Mouse (Mus musculus): ENCODE measurements at regions not wholly inside any gene's neighbourhood (a gene's known extent, or its start where the extent isn't known, plus 50 kb on each side); places are given as distances from the start of the nearest gene placed in this dataset.

DNA sequence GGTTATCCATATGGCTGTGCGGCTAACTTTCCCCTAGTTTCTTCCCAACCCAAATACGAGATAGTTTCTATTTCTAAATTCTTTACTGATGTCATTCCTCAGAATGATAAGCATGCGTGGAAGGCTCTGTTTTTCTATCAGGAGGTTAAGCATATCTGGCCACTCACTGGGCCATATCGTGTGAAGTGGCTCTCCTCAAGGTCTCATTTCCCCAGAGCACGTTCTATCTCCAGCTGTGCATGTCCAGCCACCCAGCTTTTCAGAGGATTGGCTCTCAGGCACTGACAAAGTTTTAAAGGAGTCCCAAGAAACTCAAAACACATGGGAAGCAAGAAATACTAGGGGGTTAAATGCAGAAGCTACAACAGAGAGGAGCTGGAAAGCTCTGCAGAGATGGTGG is 205.8 kb downstream of the Gm10260 start:
- no peak for DNase-seq

DNA sequence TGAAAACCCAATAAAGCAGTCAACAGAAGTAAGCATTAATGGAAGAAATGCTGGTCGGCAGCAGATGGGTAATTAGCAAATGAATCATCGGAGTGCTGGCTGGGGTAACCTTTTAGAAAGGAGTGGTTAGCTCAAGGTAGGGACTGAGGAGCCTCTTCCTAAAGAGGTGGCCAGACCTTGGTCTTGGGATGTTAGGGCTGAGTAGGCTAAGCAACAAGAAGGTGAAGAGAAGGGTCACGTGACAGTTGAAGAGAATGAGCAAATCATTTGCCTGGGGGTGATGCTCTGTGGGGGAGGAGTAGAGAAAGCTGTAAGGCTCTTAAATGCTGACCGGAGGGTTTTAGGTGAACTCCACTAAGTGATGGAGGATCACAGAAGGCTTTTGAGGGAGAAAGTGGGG is 208.2 kb downstream of the Gm10260 start:
- no peak for DNase-seq

DNA sequence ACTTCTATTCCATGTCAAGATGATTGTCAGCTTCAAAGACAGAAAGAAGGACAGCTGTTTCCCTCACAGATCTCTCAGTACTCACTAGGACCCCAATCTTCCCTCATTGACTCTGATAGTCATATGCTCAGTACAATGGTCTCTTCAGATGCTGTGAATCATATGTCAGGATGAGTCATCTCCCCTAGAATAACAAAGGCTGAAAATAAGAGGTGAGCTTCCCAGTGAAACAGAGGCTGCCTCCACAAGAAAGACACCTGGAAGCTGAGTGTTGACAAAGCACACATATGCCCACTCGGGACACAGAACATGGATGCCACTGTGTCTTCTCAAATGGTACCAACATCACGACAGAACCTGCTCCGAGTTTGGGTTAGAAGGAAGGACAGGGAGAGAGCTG is 209.6 kb downstream of the Gm10260 start:
- no peak for DNase-seq

DNA sequence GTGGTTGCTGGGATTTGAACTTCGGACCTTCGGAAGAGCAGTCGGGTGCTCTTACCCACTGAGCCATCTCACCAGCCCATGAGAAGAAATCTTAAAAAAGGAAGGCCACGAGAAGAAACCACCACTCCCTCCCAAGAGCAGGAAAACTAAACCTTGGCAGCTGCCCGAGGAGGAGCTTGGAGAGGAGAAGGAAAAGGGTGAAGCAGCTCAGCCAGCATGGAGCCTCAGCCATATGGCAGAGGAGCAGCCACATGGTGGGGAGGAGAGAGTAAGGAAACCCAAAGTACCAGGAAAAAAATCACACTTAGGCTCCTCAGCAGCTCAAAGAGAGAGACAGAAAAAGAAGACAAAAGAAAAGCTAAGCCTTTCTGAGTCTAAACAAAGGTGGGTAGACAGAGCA is 210.3 kb downstream of the Gm10260 start:
- DNase-seq = no peak

DNA sequence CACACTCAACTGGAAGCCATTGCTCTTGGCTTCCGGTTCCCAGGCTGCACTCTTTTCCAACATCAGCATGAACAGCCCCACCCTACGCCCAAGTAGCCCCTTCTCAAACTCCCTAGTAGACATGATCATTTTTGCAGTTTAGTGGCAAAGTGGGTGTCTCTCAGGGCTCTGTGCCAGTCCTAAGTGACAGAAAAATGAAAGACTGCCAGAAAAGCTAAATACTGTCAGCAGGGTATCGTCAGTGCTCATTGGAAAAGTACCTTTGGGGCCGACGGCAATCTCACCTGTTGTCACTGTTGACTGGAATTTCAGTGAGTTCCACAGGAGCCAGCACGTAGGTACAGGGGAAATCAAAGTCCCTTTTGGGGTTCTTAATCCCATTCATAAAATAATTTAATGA is 211.0 kb downstream of the Gm10260 start:
- no peak for DNase-seq

DNA sequence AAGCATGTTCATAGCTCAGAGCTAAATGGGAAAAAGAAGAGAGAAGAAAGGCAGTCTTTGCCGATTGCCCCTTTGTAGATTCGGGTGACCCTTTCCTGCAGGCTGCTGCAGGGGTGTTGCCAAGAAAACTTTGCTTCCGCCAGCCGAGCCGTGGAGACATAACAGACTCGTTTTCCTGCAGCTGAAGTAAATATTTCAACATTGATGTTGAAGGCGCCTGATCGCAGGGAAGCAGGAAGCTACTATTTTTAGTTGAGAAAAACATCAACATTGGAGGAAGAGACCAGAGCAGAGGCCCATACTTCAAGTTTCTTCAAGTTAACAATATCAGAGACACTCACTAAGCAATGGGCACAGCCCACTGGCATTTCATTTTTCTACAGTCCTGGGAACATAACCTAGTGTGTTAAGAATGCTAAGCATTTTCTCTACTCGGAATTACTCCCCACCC is 211.9 kb downstream of the Gm10260 start:
- peak; percentile 56 for DNase-seq

DNA sequence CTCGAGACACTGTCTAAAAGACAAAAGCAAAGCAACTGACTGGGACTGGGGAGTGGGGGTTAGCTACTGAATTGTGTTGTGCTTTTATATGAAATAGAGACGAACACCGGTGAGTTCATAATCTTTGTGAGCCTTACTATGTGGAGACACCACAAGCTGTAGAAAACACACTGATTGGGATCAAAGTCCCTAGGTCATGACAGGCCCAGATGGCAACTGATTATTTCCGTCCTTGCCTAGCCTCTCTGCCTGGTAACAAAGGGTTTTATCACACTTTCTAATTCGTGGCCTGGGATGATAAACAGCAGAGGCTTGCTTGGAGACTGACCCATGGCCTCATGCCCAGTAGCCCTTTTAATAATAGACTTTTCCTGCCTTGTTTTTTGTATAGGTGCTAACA is 213.5 kb downstream of the Gm10260 start:
- DNase-seq = no peak

DNA sequence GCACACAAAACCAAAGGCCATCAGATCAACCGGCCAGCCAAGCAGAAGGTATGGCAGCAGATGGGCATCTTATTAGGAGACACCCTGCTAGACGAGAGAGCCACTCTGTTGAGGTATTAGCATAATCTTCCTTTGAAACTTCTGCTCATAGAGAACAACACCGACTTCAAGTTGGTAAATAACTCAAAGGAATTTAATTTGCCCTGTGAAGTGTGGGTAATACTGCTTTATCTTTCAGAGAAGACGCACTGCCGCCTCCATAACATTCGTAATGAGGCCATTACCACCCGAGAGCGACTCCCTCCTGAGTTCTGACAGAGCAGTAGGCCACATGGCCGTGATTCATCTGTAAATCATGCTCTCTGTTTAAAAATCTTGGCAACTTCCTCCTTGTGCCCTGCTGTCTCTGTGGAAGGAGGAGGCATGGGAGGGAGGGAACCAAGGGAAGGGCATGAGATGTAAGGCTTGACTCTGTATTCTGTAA is 214.4 kb downstream of the Gm10260 start:
- no peak for DNase-seq

DNA sequence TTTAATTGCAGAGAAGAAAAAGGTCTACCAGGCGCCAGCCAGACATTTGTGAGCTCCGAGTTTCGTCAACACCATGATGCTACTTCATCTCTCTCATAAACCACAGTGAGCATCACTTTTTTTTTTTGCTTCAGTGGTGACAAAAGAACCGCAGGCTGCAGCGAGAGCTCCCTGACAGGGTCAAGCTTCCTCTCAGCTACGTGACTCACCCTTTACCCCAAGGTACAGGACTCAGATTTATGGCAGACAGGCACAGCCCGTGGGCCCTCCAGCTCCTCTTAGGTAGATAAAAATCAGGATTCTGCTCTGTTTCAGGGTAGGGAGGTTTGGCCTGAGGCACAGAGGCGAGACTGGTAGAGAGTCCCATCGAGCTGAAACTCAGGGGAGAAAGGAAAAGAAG is 220.7 kb downstream of the Gm10260 start:
- DNase-seq = no peak

DNA sequence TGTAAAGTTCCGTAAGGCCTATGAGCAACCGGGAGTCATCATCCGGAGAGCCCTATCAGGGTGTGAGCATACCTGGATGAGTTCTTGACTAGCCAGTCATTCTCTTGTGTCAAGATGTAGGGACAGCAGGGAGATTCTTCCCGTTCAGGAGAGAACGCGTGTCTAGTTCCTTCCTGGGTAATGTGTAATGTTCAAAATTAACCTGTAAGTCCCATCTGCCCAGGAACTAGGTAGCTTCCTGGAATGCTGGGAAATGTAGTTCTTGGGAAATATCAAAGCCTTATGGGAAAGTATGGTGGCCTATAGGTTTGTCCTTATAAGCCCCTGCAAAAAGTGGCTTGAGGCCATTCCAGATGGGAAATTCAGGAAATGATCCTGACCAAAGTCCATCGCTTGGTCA is 222.0 kb downstream of the Gm10260 start:
- DNase-seq = no peak

DNA sequence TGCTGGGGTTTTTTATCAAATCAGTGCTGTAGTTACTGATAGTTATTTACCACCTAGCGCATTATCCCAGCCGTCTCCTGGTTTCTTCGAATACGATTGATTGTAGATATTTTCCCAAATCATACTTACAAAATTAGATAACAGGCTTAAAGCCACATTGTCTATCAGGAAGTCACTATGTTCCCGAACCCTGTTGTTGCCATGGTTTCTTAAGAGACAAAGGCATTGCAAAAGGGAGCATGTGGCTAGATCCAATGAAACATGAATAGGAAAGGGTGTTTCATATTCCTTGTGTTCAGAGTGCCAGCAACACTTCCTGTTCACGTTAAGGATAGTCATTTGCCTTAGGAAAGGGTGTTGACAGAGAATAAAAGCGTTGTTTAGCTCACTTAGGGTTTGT is 222.7 kb downstream of the Gm10260 start:
- no peak for DNase-seq

DNA sequence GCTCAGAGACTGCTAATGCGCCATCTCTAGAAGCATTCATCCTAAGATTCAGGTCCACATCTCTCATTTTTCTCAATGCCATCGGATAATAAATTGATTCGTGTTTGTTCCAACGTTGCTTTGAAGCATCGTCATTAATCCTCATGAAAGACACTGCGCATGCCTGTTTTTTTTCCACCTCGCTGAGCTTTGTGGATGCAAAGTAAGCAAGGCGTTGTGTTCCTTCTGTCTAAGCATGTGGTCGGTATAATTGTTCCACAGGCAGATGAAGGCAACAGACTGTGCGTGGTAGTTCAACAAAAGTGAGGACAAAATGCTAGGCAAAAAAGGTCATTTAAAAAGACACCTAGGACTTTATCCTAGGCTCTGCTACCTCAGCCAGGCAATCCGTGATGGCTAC is 223.2 kb downstream of the Gm10260 start:
- DNase-seq = no peak

DNA sequence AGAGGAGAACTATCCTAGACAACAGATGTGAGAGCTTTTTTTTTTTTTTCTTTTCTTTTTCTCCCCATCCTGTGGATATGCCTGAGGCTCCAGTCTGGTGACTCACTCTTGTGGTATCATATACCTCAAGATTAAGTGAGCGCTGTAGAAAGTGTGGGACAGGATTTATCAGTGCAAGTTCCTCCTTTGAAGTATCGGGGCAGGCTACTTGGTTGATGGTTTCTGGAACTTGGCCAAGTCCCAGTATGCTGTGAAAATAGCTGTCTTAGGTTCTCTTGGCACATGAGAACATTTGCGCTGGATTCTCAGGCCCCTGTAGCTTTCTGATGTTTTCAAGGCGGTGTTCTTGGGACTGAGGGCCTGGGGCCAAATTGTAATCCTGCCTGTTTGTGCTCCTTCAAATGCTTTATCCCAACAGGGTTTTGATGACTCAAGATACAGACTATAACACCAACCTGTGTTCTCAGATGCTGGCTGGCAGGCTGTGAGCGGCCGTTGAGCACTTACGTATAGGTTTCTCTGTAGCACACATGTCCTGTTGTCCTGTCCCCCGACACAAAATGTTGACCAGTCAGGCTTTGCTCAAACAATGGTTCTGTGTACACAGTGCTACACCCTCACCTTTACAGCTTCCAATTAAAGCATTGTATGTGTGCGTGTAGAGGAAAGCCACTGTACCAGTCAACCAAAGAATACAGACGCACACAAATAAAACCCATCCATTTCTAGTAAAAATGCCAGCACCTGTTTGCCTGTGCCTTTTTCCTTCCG is 226.4 kb downstream of the Gm10260 start:
- no peak for DNase-seq

DNA sequence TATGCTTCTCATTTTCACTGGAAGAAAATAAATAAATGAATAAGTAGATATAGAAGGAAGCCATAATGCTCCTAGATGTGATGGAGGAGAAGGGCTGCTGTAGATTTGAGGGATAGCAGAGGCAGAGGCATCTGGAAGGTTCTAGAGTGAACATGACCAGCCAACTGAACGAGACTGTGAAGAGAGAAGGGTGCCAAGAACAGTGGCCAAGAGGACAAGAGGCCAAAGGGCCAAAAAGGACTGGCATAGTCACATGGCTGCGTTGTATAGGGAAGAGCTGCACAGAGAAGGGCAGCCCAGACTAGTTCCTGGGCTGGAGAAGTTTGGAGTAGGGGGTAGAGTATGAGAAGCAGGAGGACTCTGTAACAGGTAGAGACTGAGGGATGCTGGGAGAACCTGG is 229.3 kb downstream of the Gm10260 start:
- no peak for DNase-seq

DNA sequence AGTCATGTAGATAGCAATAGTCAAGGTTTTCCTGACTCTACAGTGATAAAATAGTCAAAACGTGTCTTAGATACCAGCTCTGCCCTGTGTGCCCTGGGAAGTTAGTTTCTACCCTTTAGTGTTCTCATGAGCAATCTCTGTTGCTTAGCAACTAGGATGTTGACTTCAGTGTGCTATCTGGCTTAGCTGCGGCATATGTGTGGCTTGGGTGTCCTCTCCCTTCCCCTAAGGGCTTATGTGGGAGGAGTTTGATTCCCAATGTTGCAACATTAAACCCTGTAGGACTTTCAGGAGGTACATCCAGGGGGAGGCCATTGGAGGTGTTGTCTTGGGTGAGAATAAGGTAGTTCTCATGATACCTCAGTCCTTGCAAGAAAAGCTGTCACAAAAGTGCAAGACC is 229.9 kb downstream of the Gm10260 start:
- no peak for DNase-seq

DNA sequence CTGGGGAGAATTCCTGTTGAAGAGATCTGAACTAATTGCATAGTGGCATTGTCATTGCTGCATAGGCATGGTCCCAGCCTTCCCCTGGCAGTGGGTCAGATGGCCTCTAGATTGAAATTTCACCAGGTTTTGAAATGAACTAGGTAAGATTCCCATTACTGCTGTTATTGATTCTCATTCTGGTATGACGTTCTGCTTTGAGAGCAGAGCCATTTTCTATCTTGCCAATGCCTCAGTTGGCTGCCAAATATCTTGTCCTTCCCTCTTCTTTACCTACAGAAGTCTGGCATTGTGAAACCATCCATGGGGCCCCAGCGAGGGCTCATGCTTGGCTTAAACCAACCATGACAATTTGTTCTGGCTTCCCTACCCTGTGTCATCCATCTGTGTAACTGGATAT is 232.5 kb downstream of the Gm10260 start:
- no peak for DNase-seq

DNA sequence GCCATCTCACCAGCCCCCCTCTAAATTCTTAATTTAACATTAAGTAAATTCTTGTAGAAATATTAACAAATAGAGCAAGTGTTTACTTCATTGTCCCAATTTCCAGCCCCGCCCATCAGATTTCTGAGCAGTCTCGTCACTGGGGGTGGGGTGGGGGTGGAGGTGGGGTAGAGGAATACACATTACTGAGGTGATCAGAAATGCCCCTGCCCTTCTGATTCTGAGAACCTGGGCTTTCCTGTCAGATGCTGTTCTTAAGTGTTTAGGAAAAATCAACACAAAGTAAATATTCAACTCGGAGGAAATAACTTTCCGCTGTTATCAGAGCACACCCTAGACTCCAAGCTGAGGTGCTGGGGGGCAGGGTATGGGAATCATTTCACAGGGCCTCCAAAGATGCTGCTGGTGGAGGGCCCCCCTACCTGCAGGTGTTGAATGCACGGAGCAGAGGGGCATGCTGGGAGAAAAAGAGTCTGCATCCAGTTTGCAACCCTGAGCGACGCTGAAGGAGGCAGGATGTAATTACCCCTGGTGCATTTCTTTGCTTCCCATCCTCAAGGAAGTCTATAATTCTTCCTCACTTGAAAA is 235.5 kb downstream of the Gm10260 start:
- DNase-seq = no peak

DNA sequence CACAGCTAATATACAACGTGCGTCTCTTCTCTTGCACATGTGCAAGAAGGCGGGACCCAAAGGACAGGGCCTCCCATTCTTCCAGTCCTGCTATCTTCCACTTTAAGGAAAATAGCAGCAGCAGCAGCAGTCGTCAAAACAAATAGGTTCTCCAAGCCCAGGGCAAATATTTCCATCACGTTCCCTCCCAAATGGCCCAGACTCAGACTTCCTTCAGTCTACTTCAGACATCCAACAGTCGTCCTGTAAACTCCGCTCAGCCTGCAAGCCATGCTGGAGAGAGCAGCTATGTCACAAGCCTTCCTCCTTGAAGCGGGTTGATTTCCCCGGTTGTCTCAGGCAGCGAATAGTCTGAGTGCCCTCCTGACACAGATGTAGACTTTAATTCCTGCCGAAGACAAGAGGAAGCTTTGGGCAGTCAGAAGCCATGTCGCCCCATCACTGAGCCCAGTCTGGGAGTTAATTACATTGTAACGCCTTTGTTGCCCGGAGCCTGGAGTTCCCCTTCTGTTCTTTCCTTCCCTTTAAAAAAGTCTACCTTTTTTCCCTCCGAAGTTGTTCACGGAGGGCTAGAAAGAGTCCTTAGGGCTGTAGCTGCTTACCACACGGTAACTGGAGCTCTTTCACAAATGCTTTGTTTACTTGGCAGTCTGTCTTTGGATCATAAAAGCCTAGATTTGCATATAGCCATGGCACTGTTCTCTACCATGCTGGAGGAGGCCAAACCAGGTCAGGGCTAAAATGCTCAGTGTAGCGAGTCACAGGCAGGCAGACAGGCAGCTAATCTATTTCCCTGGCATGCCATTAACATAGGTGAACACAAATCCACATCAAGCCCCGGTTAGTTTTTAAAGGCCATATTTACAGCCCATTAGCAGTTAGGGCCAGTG is 236.7 kb downstream of the Gm10260 start:
- DNase-seq = no peak

DNA sequence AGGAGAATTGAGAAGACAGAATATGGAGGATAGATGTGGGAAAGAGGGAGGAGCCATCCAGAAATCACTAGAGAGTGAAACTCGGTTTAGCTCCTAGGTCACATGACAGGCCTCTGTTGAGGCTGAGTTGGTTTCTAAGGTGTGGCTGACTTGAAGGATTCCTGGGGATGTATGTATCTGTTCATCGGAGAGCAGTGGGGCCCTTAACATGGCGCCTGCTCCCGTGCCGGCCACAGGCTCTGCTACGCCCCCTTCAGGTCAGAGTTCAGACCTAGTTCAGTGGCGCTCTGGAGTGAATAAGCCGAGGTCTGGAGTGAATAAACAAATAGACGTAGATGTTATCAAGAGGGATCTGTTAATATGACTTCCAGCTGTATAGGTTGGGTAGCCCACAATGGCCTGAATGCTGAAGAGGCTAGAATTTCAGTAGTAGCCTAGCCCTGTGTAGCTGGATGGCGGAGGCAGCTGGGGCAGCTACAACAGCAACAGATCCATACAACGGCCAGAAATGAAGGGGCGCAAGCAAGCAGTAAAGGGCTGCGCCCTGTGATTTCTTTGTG is 239.4 kb downstream of the Gm10260 start:
- DNase-seq = no peak

DNA sequence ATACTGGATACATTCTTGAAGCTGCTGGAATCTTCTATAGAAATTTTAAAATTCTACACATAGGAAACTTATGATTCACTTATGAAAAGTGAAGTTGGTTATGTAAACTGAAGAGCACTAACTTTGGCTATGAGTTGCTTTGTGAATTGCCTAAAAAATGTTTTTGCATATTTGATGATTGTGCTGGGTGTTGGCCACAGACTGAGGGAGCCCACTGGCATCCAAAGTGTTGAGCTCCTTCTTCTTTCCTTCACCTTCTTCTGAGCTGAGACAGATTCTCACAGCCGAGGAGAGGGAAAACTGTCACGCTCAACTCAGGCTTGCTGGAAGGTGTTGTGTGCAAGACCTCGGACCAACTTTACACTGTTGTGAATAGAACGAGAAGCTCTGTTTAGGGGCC is 243.7 kb downstream of the Gm10260 start:
- DNase-seq = no peak

DNA sequence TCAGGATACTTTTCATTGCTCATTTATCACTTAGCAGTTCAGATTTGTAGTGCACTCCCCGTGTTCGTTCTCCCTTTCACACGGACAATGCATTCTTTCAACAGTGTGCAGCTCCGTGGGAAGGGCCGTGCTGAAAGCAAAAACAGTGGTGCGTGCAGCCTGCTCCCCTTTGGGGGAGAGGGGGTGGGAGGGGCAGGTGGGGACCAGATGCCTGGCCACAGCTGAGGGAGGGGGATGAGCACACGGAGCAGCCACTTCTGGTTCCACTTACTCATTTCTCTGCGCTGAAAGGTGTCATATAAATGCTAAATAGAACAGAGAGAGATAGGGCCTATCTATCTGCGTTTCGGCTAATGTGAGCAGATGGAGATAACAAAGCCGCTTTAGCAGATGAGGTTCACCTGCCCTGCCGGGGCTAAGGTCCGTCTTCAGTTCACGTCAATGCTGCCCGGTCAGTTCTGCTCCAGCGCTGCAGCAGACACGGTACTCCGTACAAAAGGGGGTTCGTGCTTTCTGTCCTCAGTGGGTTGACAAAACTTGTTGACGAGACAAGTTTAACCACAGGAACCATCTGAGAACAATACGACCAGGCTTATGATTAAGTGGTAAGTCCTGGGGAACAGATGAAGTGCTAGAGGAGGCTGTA is 245.9 kb downstream of the Gm10260 start:
- DNase-seq = no peak

DNA sequence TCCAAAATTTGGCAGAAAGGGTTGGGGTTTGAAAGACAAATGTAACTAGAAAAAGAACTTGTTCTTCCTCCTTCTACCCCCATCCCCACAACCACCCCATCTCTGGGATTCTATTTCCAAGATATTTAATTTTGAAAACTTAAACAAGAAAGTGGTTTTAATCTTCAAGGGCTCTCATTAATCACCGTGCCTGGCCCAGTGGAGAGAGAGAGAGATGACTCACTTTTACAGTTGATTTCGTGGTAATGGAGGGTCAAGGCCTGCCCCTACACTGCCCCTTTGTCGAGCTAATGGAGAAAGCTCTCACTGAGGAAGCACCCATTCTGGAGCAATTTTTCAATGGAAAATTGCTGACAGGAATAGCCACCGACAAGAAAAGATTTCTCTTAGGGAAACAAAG is 247.9 kb downstream of the Gm10260 start:
- no peak for DNase-seq

Measured in thymus, postnatal 14 days (tissue).